14 mouse cellular contexts compared by ENCODE assay signal in genomic region chr11:105526066-105526465, GRCm38 (mm10).
DNase-seq lines count a peak whose midpoint lies in the region; ATAC-seq and TF ChIP-seq lines count a peak whose summit lies in the region.
"Had no signal": no experiment of that assay in that cellular context is flagged by ENCODE, and none has a peak within 500 bp of the region (broad histone marks: within the 10 kb centered on the region; RNA-seq: fewer than 3 reads in every experiment).

No protein-coding gene starts in this region.

- TF ChIP-seq CTCF in lung, embryonic 14.5 days (IDR thresholded peaks at IDR 0.05; ENCODE audit: low read depth) = no peak
- no peak for TF ChIP-seq CTCF in lung, postnatal 0 days (IDR thresholded peaks at IDR 0.05)
- no peak for TF ChIP-seq CTCF in stomach, postnatal 0 days (IDR thresholded peaks at IDR 0.05; ENCODE audit: low read depth)

- H3K36me3 ChIP-seq in heart, embryonic 13.5 days = no peaks in the 10 kb centered on the region
- no peaks in the 10 kb centered on the region for H3K36me3 ChIP-seq in lung, embryonic 14.5 days (ENCODE audit: insufficient read depth)
- no peaks in the 10 kb centered on the region for H3K36me3 ChIP-seq in lung, postnatal 0 days (ENCODE audit: insufficient read depth, low read length)
- no peaks in the 10 kb centered on the region for H3K36me3 ChIP-seq in intestine, embryonic 16.5 days (ENCODE audit: control insufficient read depth, insufficient read depth, low read length)
- no peaks in the 10 kb centered on the region for H3K36me3 ChIP-seq in stomach, postnatal 0 days (ENCODE audit: control insufficient read depth, insufficient read depth, low read length)
- H3K36me3 ChIP-seq: embryonic facial prominence, embryonic 13.5 days; midbrain, embryonic 15.5 days; neural tube, embryonic 13.5 days had no signal

- H3K27ac ChIP-seq in heart, embryonic 13.5 days (replicated peaks) = peak overlapping the region; percentile 78
- H3K27ac ChIP-seq in lung, embryonic 14.5 days (ENCODE audit: low read depth) = peak overlapping the region; percentile 48
- H3K27ac ChIP-seq in lung, postnatal 0 days (ENCODE audit: low read length) = no peak overlapping the region
- H3K27ac ChIP-seq in intestine, embryonic 16.5 days (ENCODE audit: low read length) = no peak overlapping the region
- no peak overlapping the region for H3K27ac ChIP-seq in stomach, postnatal 0 days (replicated peaks)
- H3K27ac ChIP-seq: embryonic facial prominence, embryonic 13.5 days; hindbrain, postnatal 0 days; midbrain, embryonic 15.5 days; neural tube, embryonic 13.5 days had no signal

- WGBS in heart, embryonic 13.5 days = 83% methylated on average over 4 of the region's 4 CpGs
- WGBS in lung, embryonic 14.5 days = 83% methylated on average over 4 of the region's 4 CpGs
- WGBS in lung, postnatal 0 days = 85% methylated on average over 4 of the region's 4 CpGs
- 92% methylated on average over 4 of the region's 4 CpGs for WGBS in intestine, embryonic 16.5 days
- WGBS in stomach, postnatal 0 days = 92% methylated on average over 4 of the region's 4 CpGs

- peaks cover 41% of the 10 kb centered on the region for H3K4me1 ChIP-seq in heart, embryonic 13.5 days
- H3K4me1 ChIP-seq in lung, embryonic 14.5 days (ENCODE audit: insufficient read depth) = peaks cover 17% of the 10 kb centered on the region
- no peaks in the 10 kb centered on the region; the same call in 1 of the 2 replicates for H3K4me1 ChIP-seq in lung, postnatal 0 days (ENCODE audit: insufficient read depth, low read depth, low read length)
- H3K4me1 ChIP-seq in intestine, embryonic 16.5 days (ENCODE audit: control insufficient read depth, insufficient read depth, low read length) = peaks cover 9% of the 10 kb centered on the region; the same call in 1 of the 2 replicates
- H3K4me1 ChIP-seq in stomach, postnatal 0 days (replicated peaks; ENCODE audit: control insufficient read depth, insufficient read depth) = 0 out of 2 replicates have a peak, but pooled peaks cover 2% of the 10 kb centered on the region

- peak overlapping the region; percentile 14; the same call in 1 of the 2 replicates for H3K9ac ChIP-seq in heart, embryonic 13.5 days
- H3K9ac ChIP-seq in lung, embryonic 14.5 days = no peak overlapping the region
- H3K9ac ChIP-seq in lung, postnatal 0 days (replicated peaks; ENCODE audit: low read depth) = no peak overlapping the region
- H3K9ac ChIP-seq in intestine, embryonic 16.5 days (ENCODE audit: low read depth, low read length) = no peak overlapping the region
- no peak overlapping the region for H3K9ac ChIP-seq in stomach, postnatal 0 days (ENCODE audit: low read length)
- H3K9ac ChIP-seq: embryonic facial prominence, embryonic 13.5 days; forebrain, postnatal 0 days; midbrain, embryonic 15.5 days; neural tube, embryonic 13.5 days had no signal

- H3K4me3 ChIP-seq in heart, embryonic 13.5 days = no peak overlapping the region
- H3K4me3 ChIP-seq in lung, embryonic 14.5 days (ENCODE audit: low read depth, low read length) = no peak overlapping the region
- no peak overlapping the region for H3K4me3 ChIP-seq in lung, postnatal 0 days (ENCODE audit: low read depth, low read length)
- H3K4me3 ChIP-seq in intestine, embryonic 16.5 days (ENCODE audit: low read length) = no peak overlapping the region
- no peak overlapping the region for H3K4me3 ChIP-seq in stomach, postnatal 0 days (ENCODE audit: low read depth, low read length)
- H3K4me3 ChIP-seq: embryonic facial prominence, embryonic 13.5 days; midbrain, embryonic 15.5 days; neural tube, embryonic 13.5 days had no signal

- no peaks in the 10 kb centered on the region for H3K9me3 ChIP-seq in heart, embryonic 13.5 days
- H3K9me3 ChIP-seq in lung, embryonic 14.5 days (ENCODE audit: low read depth, low read length) = no peaks in the 10 kb centered on the region
- no peaks in the 10 kb centered on the region for H3K9me3 ChIP-seq in lung, postnatal 0 days (ENCODE audit: low read length)
- H3K9me3 ChIP-seq in intestine, embryonic 16.5 days (ENCODE audit: control insufficient read depth, low read length) = no peaks in the 10 kb centered on the region
- no peaks in the 10 kb centered on the region for H3K9me3 ChIP-seq in stomach, postnatal 0 days (ENCODE audit: control insufficient read depth, low read length)
- H3K9me3 ChIP-seq: embryonic facial prominence, embryonic 13.5 days; midbrain, embryonic 15.5 days; neural tube, embryonic 13.5 days had no signal

- TF ChIP-seq EP300 in lung, postnatal 0 days (IDR thresholded peaks at IDR 0.05) = no peak
- TF ChIP-seq EP300 in stomach, postnatal 0 days (optimal IDR thresholded peaks at IDR 0.05) = no peak

- no peak for DNase-seq in heart, postnatal 4 days
- no peak for DNase-seq in lung, embryonic 14.5 days
- no peak for DNase-seq in lung, postnatal 0 days (ENCODE audit: low spot score)
- no peak for DNase-seq in stomach, postnatal 0 days (ENCODE audit: low spot score)
- no peak for DNase-seq in embryo, embryonic 9.5 days (ENCODE audit: extremely low spot score)
- DNase-seq: cerebellum, adult 11-12 months; forebrain, postnatal 0 days; thymus, postnatal 25 days had no signal

- no peak for ATAC-seq in heart, embryonic 13.5 days (ENCODE audit: extremely low read depth, insufficient number of reproducible peaks, low FRiP score, low TSS enrichment)
- ATAC-seq in lung, embryonic 14.5 days (ENCODE audit: insufficient read depth) = peak; percentile 54; the same call in 1 of the 2 replicates
- no peak for ATAC-seq in lung, postnatal 0 days
- ATAC-seq in intestine, embryonic 16.5 days = 0 out of 2 replicates have a peak, but pooled peaks have one; percentile 15
- 0 out of 2 replicates have a peak, but pooled peaks have one; percentile 24 for ATAC-seq in stomach, postnatal 0 days (ENCODE audit: low FRiP score, low TSS enrichment)
- ATAC-seq: forebrain, postnatal 0 days; hindbrain, postnatal 0 days; midbrain, embryonic 15.5 days had no signal

- H3K4me2 ChIP-seq in heart, embryonic 13.5 days = no peak overlapping the region
- no peak overlapping the region for H3K4me2 ChIP-seq in lung, embryonic 14.5 days
- no peak overlapping the region for H3K4me2 ChIP-seq in lung, postnatal 0 days (replicated peaks; ENCODE audit: low read depth, low read length)
- no peak overlapping the region for H3K4me2 ChIP-seq in intestine, embryonic 16.5 days (ENCODE audit: low read depth, low read length)
- no peak overlapping the region for H3K4me2 ChIP-seq in stomach, postnatal 0 days (replicated peaks; ENCODE audit: low read depth)
- H3K4me2 ChIP-seq: embryonic facial prominence, embryonic 13.5 days; midbrain, embryonic 15.5 days; neural tube, embryonic 13.5 days had no signal

- no peaks in the 10 kb centered on the region for H3K27me3 ChIP-seq in heart, embryonic 13.5 days (replicated peaks)
- H3K27me3 ChIP-seq in lung, embryonic 14.5 days (ENCODE audit: insufficient read depth, low read length) = no peaks in the 10 kb centered on the region
- no peaks in the 10 kb centered on the region for H3K27me3 ChIP-seq in lung, postnatal 0 days (replicated peaks; ENCODE audit: insufficient read depth, low read length)
- no peaks in the 10 kb centered on the region for H3K27me3 ChIP-seq in intestine, embryonic 16.5 days (replicated peaks; ENCODE audit: control insufficient read depth, insufficient read depth, low read length)
- H3K27me3 ChIP-seq in stomach, postnatal 0 days (ENCODE audit: control insufficient read depth, insufficient read depth, low read length) = no peaks in the 10 kb centered on the region
- H3K27me3 ChIP-seq: embryonic facial prominence, embryonic 13.5 days; midbrain, embryonic 15.5 days; neural tube, embryonic 13.5 days had no signal

Comparison
In these comparisons a context has a peak if more than half of its experiments do, and no peak if none do; other contexts are left out.
1. ATAC-seq: peak in lung, embryonic 14.5 days (single experiment), intestine, embryonic 16.5 days (single experiment) and stomach, postnatal 0 days (single experiment); none in heart, embryonic 13.5 days (single experiment) and lung, postnatal 0 days (single experiment).
2. H3K27ac ChIP-seq: peak in heart, embryonic 13.5 days (single experiment) and lung, embryonic 14.5 days (single experiment); none in lung, postnatal 0 days (single experiment), intestine, embryonic 16.5 days (single experiment) and stomach, postnatal 0 days (single experiment).